Mouse (Mus musculus): ENCODE measurements at regions not wholly inside any gene's neighbourhood (a gene's known extent, or its start where the extent isn't known, plus 50 kb on each side); places are given as distances from the start of the nearest gene placed in this dataset.
A peak's percentile ranks its signal among the peaks of the same experiment; 100 is the strongest.

- no peak for DNase-seq (ENCODE audit: low read depth in 3 of 3, low spot score in 3 of 3)
- H3K27ac ChIP-seq, result no peak overlapping the region
- no peak for TF ChIP-seq CTCF (IDR thresholded peaks at IDR 0.05; ENCODE audit: low read depth)
- no peak for TF ChIP-seq EP300 (IDR thresholded peaks at IDR 0.05; ENCODE audit: low read depth)
These were observed 123.9 kb upstream of the Bmp4 start for GRCm38 (mm10) chr14:46514262-46514932.

GRCm38 (mm10) chr14:46512118-46512517, 121.6 kb upstream of the Bmp4 start:
- 85% methylated on average over 1 of the region's 1 CpGs for WGBS (ENCODE audit: insufficient replicate concordance)
- Histone ChIP-seq H3K27ac (no peak overlapping the region), H3K27me3 (ENCODE audit: control insufficient read depth, insufficient read depth, low read length) (no peaks in the 10 kb centered on the region), H3K4me2 (ENCODE audit: low read depth) (no peak overlapping the region), H3K4me1 (replicated peaks; ENCODE audit: control insufficient read depth in 2 of 2, insufficient read depth in 2 of 2, low read length in 1 of 2) (no peaks in the 10 kb centered on the region), H3K9ac (replicated peaks) (no peak overlapping the region), H3K36me3 (replicated peaks; ENCODE audit: control insufficient read depth, insufficient read depth, low read depth) (no peaks in the 10 kb centered on the region), H3K4me3 (ENCODE audit: insufficient read depth in 1 of 2, low read depth in 2 of 2, low read length in 2 of 2) (no peak overlapping the region), H3K9me3 (ENCODE audit: control insufficient read depth, low read length) (no peaks in the 10 kb centered on the region)
- TF ChIP-seq EP300 (IDR thresholded peaks at IDR 0.05; ENCODE audit: low read depth) (no peak), CTCF (IDR thresholded peaks at IDR 0.05; ENCODE audit: low read depth) (no peak)
- ATAC-seq (ENCODE audit: insufficient read depth) (no peak), DNase-seq (ENCODE audit: low read depth in 3 of 3, low spot score in 3 of 3) (no peak)

More at GRCm38 (mm10) chr14:46514262-46514932, 123.9 kb upstream of the Bmp4 start:
- no peak overlapping the region for H3K4me3 ChIP-seq (ENCODE audit: insufficient read depth in 1 of 2, low read depth in 2 of 2, low read length in 2 of 2)
- H3K27me3 ChIP-seq (ENCODE audit: control insufficient read depth, insufficient read depth, low read length), result no peaks in the 10 kb centered on the region
- 72% methylated on average over 4 of the region's 4 CpGs for WGBS (ENCODE audit: insufficient replicate concordance)
- no peaks in the 10 kb centered on the region for H3K9me3 ChIP-seq (ENCODE audit: control insufficient read depth, low read length)
- no peaks in the 10 kb centered on the region for H3K4me1 ChIP-seq (replicated peaks; ENCODE audit: control insufficient read depth in 2 of 2, insufficient read depth in 2 of 2, low read length in 1 of 2)
- no peaks in the 10 kb centered on the region for H3K36me3 ChIP-seq (replicated peaks; ENCODE audit: control insufficient read depth, insufficient read depth, low read depth)
- H3K4me2 ChIP-seq (ENCODE audit: low read depth), result no peak overlapping the region
- ATAC-seq (ENCODE audit: insufficient read depth), result no peak
- H3K9ac ChIP-seq (replicated peaks), result no peak overlapping the region

GRCm38 (mm10) chr14:46508871-46509270, 118.4 kb upstream of the Bmp4 start:
- H3K27ac ChIP-seq, result no peak overlapping the region
- no peaks in the 10 kb centered on the region for H3K4me1 ChIP-seq (replicated peaks; ENCODE audit: control insufficient read depth in 2 of 2, insufficient read depth in 2 of 2, low read length in 1 of 2)
- H3K9me3 ChIP-seq (ENCODE audit: control insufficient read depth, low read length), result no peaks in the 10 kb centered on the region
- no peaks in the 10 kb centered on the region for H3K36me3 ChIP-seq (replicated peaks; ENCODE audit: control insufficient read depth, insufficient read depth, low read depth)
- WGBS (ENCODE audit: insufficient replicate concordance), result 77% methylated on average over 5 of the region's 5 CpGs
- no peak overlapping the region for H3K4me2 ChIP-seq (ENCODE audit: low read depth)
- no peak overlapping the region for H3K4me3 ChIP-seq (ENCODE audit: insufficient read depth in 1 of 2, low read depth in 2 of 2, low read length in 2 of 2)
- TF ChIP-seq EP300 (IDR thresholded peaks at IDR 0.05; ENCODE audit: low read depth), result no peak
- no peak for TF ChIP-seq CTCF (IDR thresholded peaks at IDR 0.05; ENCODE audit: low read depth)
- DNase-seq (ENCODE audit: low read depth in 3 of 3, low spot score in 3 of 3), result no peak
- no peak for ATAC-seq (ENCODE audit: insufficient read depth)
- H3K9ac ChIP-seq (replicated peaks), result no peak overlapping the region
- no peaks in the 10 kb centered on the region for H3K27me3 ChIP-seq (ENCODE audit: control insufficient read depth, insufficient read depth, low read length)

- H3K4me1 ChIP-seq (replicated peaks; ENCODE audit: control insufficient read depth in 2 of 2, insufficient read depth in 2 of 2, low read length in 1 of 2), result no peaks in the 10 kb centered on the region
These were observed 114.8 kb upstream of the Bmp4 start for GRCm38 (mm10) chr14:46505266-46505665.

GRCm38 (mm10) chr14:46491601-46492000, 101.1 kb upstream of the Bmp4 start:
- no peak for TF ChIP-seq CTCF (IDR thresholded peaks at IDR 0.05; ENCODE audit: low read depth)
- no peak for TF ChIP-seq EP300 (IDR thresholded peaks at IDR 0.05; ENCODE audit: low read depth)
- Histone ChIP-seq H3K9ac (replicated peaks) (no peak overlapping the region), H3K27me3 (ENCODE audit: control insufficient read depth, insufficient read depth, low read length) (no peaks in the 10 kb centered on the region; the same call in 1 of the 2 replicates), H3K27ac (no peak overlapping the region), H3K4me3 (ENCODE audit: insufficient read depth in 1 of 2, low read depth in 2 of 2, low read length in 2 of 2) (no peak overlapping the region), H3K4me2 (ENCODE audit: low read depth) (no peak overlapping the region), H3K9me3 (ENCODE audit: control insufficient read depth, low read length) (no peaks in the 10 kb centered on the region), H3K4me1 (replicated peaks; ENCODE audit: control insufficient read depth in 2 of 2, insufficient read depth in 2 of 2, low read length in 1 of 2) (no peaks in the 10 kb centered on the region), H3K36me3 (replicated peaks; ENCODE audit: control insufficient read depth, insufficient read depth, low read depth) (no peaks in the 10 kb centered on the region)
- DNase-seq (ENCODE audit: low read depth in 3 of 3, low spot score in 3 of 3) (no peak), ATAC-seq (ENCODE audit: insufficient read depth) (no peak)
- 42% methylated on average over 9 of the region's 9 CpGs for WGBS (ENCODE audit: insufficient replicate concordance)

More at GRCm38 (mm10) chr14:46505266-46505665, 114.8 kb upstream of the Bmp4 start:
- H3K36me3 ChIP-seq (replicated peaks; ENCODE audit: control insufficient read depth, insufficient read depth, low read depth), result no peaks in the 10 kb centered on the region
- H3K4me2 ChIP-seq (ENCODE audit: low read depth), result no peak overlapping the region
- TF ChIP-seq CTCF (IDR thresholded peaks at IDR 0.05; ENCODE audit: low read depth) (peak; percentile 57), EP300 (IDR thresholded peaks at IDR 0.05; ENCODE audit: low read depth) (no peak)
- H3K9me3 ChIP-seq (ENCODE audit: control insufficient read depth, low read length), result no peaks in the 10 kb centered on the region
- no peak for ATAC-seq (ENCODE audit: insufficient read depth)
- DNase-seq (ENCODE audit: low read depth in 3 of 3, low spot score in 3 of 3), result no peak
- no peak overlapping the region for H3K4me3 ChIP-seq (ENCODE audit: insufficient read depth in 1 of 2, low read depth in 2 of 2, low read length in 2 of 2)
- WGBS (ENCODE audit: insufficient replicate concordance), result 74% methylated on average over 3 of the region's 3 CpGs
- H3K27me3 ChIP-seq (ENCODE audit: control insufficient read depth, insufficient read depth, low read length), result no peaks in the 10 kb centered on the region
- H3K9ac ChIP-seq (replicated peaks), result no peak overlapping the region
- no peak overlapping the region for H3K27ac ChIP-seq

Measured in liver, embryonic 14.5 days (tissue).